Mouse (Mus musculus) layer of hippocampus, adult 9-10 months (tissue): ENCODE results near the gene Smc3.
"Not testable (repeated sequence)": the region's sequence is repeated elsewhere in the genome, so short reads cannot be mapped to it uniquely, and the experiment has no call there.

Experiments
- DNase-seq: peaks from one replicate; pipeline ENCODE4 v3.0.0; 2022; ENCODE audit warnings: low spot score

Smc3 gene

GRCm38 (mm10) chr19:53653624-53654467 lies 53.6 kb downstream of the Smc3 start:
- no peak for DNase-seq

DNA sequence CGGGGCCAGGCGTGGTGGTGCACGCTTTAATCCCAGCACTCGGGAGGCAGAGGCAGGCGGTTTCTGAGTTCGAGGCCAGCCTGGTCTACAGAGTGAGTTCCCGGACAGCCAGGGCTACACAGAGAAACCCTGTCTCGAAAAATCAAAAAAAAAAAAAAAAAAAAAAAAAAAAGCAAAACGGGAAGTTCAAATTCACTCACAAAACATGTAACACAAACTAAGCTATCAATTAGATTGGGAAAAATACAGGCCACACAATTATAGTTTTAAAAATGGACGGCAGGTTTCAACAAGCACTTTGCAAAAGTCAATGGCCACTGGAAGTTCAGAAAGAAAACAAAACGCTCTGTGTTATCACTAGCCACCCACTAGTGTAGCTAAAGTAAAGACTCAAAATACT lies 56.2 kb downstream of the Smc3 start:
- DNase-seq = not testable (repeated sequence)

GRCm38 (mm10) chr19:53657437-53657836 lies 57.2 kb downstream of the Smc3 start:
- no peak for DNase-seq

DNA sequence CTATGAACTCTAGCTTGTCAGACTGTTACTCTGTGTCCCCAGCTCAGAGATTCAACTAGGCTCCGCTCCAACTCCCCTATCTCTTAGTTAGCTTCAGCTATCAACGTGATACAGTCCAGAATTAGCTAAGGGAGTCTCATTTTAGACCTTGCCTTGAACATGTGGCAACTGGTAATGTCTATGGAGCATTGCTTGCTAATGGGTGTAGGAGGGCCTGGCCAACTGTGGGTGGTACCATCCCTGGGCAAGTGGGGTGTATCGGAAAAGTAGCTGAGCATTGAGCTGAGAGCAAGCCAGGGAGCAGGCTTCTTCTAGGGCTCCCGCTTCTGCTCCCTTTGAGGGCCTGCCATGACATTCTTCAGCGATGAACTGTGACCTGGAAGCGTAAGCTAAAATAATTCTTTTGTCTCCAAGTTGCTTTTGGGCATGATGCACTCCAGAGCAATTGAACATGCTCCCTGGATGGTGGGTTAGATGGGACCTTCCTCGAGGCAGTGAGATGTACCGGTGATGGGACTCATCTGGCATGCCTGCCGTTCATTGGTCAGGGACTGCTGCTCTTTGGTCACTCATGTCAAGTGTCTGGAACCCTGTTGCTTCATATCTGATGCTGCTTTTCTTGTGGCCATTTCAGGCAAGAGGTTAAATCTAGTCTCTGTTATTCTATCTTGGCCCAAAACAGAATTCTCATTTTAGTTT lies 60.7 kb downstream of the Smc3 start:
- DNase-seq = no peak

GRCm38 (mm10) chr19:53661938-53662722 lies 61.9 kb downstream of the Smc3 start:
- no peak for DNase-seq

DNA sequence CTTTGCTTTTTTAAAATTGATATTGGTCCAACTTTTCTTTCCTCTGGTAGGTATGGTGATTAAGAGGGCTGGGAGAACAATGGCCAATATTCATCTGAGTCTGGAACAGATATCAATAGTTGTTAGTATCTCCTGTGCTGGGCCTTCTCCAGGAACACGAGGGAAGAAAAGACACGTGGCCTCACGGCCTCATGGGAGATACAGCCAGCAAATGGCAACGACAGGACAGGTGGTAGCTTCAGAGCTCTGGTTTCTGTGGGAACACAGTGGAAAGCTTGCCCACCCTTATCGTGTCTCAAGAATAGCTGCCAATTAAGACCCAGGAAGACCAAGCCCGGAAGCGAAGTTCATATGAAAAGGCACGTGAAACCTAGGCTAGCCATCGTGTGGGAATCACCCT lies 64.6 kb downstream of the Smc3 start:
- DNase-seq = no peak

- DNase-seq = no peak
These were observed 65.2 kb downstream of the Smc3 start for GRCm38 (mm10) chr19:53665391-53665790.

DNA sequence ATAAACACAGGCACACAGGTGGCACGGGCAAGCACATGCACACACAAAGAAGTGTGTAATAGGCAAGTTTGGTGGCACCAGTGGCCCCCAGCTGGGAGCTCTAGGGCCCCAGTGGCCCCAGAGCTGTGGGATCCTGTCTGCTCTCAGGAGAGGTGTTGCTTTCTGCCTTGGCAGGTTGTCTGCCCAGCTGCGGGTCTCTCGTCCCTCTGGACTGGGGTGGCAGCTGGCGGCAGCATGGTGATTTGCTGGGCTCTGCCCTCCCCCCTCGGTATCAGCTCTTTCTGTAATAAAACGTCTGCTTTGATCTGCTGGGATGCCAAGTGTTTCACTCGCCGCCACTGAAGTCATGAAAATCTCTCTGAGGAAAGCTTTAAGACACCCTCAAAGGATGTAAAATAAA lies 66.5 kb downstream of the Smc3 start:
- DNase-seq = no peak

DNA sequence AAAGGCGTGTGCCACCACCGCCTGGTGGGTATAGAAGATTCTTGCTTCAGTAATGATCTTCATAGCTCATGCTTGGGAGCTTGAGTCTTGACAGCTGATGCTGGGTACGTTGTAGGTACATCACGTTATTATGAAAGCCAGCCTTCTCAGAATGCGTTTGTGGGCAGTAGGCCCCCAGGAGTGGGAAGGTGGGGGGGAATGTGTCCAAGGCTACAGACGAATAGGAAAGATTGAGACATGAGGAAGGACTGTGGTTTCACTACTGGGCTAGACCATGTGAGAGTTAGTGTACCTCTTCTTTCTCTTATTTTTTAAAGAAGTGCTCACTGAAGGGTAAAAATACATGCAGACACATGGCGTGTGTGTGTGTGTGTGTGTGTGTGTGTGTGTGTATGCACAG lies 68.6 kb downstream of the Smc3 start:
- DNase-seq = no peak

DNA sequence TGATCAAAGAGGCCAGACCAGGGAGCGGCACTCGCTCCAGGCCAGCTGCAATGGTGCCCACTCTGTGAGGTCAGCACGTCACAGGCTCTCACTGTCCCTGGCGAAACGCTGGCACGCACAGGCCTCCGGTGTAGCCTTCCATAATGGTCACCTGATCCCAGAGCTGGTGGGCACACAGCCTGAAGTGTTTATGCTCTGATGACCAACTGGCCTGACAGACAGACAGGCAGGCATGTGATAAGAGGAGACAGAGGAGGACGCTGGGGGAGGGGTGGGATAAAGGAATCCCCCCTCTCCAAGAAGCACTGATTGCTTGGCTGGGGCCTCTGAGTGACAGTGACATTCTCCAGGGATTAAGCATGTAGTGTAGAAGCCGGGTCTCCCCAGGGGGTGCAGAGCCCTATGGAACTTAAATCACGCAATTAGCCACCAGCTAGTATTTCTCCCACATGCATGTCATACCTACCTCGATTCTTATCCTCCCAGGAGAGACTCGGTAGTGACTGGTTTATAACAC lies 70.5 kb downstream of the Smc3 start:
- no peak for DNase-seq

GRCm38 (mm10) chr19:53671432-53671831 lies 71.2 kb downstream of the Smc3 start:
- DNase-seq = no peak

- no peak for DNase-seq
These were observed 74.1 kb downstream of the Smc3 start for GRCm38 (mm10) chr19:53674131-53674925.

GRCm38 (mm10) chr19:53676228-53676627 lies 76.0 kb downstream of the Smc3 start:
- no peak for DNase-seq

- DNase-seq = no peak
These were observed 76.8 kb downstream of the Smc3 start, which contains the start of gene Rbm20 for GRCm38 (mm10) chr19:53676718-53677634. Gene Rbm20, plus strand, starts transcription at chr19:53677306.

- no peak for DNase-seq
These were observed 79.0 kb downstream of the Smc3 start for GRCm38 (mm10) chr19:53679194-53679593.

- DNase-seq = no peak
These were observed 79.8 kb downstream of the Smc3 start for GRCm38 (mm10) chr19:53679981-53680380.

GRCm38 (mm10) chr19:53682427-53682826 lies 82.2 kb downstream of the Smc3 start:
- no peak for DNase-seq

DNA sequence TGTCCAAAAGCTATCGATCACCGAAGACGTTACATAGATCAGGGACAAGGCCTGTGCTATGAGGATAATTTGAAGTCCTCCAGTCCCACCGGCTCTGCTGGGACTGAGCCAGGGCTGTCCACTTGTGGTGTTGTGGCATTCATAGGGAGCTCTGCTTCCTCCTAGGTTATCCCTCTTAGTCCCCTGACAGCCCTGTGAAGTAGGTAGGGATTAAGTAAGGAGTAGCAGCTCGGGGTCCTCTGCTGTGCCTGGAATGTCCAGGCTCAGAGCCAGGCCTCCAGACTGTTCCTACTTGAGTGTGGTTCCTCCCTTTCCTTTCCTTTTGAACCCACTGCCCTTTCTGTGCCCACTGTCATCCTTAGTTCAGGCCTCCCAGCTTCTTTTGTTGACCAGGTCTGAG lies 87.4 kb downstream of the Smc3 start:
- no peak for DNase-seq

DNA sequence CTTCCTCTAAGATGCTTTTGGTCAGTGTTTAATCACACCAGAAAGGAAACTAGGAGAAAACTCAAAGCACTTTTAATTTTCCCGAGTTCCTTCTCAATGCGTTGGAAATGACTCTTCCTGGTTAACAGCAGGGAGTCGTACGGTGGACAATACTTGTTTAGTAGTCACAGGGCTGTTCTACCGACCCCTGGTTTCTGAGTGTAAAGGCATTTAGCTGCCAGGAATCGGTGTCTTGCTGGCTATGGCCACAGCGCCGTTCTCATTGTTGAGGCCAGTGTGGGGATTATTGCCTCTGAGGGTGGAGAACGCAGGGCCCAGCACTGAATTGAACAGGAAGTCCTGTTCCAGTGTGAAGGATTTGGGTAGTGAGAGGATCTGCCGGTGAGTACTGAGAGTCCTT lies 90.6 kb downstream of the Smc3 start:
- no peak for DNase-seq

DNA sequence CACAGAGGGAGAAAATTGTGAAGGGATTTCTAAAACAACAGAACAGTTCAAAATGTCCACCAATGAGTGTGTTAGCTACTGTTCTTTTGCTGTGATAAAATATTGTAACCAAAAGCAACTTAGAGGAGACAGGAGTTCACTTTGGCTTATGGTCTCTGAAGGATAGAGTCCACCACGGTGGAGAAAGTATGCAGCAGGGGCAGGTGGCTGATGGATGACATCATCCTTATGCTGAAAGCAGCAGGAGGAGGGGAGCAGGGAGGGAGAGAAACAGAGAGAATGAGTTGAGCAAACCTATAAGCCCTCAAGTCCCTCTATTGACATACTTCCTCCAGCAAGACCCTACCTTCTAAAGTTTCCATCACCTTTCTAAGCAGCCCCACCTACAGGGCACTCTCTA lies 93.8 kb downstream of the Smc3 start:
- DNase-seq = no peak
